Mouse (Mus musculus): ENCODE results near the gene Leprot.

- TF ChIP-seq CTCF (IDR thresholded peaks at IDR 0.05; ENCODE audit: low read depth): peak; percentile 72
- TF ChIP-seq EP300 (IDR thresholded peaks at IDR 0.05; ENCODE audit: low read depth): no peak
Measured at GRCm38 (mm10) chr4:101656956-101657570, 9.5 kb downstream of the Leprot start.

Measured in liver, postnatal 0 days (tissue).